Mouse (Mus musculus) adrenal gland, adult 18-20 months (tissue): ENCODE measurements around the gene Pde3a. TPM values are rescaled to one million over a fixed set of nuclear protein-coding genes. Genes with fewer than 3 reads are reported as not detected.

Experiments
- DNase-seq, 2 experiments: peaks; one replicate each; pipeline ENCODE4 v3.0.0; 2021 to 2022; ENCODE audit warnings: low spot score in 2 of 2
- total RNA-seq, 2 experiments: library from RNA; stranded (reverse); gene quantifications; 1 replicate in 1 of 2; 2 replicates in 1 of 2; pipeline ENCODE4 v1.2.3; 2021

The Pde3a gene
- total RNA-seq, 2 experiments from 2014 or later = 8.7 to 12.8 TPM

DNA sequence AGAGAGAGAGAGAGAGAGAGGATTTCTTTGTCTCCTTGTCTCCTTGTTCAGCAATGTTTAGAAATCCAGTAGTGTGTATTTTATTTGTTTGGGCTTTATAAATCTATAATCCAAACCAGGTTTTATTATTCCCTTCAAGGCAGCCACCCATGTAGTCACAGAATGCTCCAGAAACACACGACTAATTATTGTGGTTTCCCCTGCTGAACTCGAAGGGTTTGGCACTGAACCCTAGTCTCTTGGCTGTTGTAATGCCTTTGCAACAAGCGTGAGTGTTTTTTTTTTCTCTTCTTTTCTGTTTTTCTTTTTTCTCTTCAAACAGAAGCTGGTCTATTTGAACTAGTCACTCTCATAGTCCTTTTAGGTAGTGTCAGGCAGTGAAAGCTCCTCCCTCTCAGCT, 225.6 kb downstream of the Pde3a start:
- DNase-seq = no peak

DNA sequence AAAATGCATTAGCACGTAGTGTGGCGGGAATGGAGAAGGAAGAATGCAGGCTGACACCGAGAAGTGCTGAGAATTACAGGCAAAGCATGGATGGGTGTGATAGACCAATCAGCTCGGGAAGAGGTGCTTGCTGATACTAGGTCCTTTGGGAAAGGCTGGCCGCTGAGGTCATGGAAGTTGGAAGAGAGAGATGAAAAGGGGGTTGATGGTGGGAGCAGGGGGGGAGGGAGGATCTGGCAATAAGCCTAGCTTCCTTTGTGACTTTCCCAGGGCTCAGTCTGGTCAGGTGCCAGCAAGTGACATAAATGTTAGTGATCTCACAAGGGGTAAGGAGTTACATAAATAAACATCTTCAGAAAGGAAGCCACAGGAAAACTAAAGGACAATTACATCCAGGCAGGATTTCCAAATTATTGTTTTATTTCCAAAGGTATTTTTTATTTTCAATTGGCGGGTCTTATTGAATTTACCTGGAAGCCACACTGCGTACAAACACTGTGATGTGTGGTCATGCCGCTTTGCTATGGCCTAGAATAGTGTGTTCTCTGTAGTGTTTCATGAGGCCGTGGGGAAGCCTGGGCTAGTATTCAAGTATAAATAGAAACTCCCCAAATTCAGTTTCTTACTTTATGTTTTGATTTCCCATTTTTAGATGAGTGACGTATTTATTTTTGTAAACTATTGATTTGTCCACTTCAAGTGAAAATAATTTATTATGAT, 236.4 kb downstream of the Pde3a start:
- no peak for DNase-seq

DNA sequence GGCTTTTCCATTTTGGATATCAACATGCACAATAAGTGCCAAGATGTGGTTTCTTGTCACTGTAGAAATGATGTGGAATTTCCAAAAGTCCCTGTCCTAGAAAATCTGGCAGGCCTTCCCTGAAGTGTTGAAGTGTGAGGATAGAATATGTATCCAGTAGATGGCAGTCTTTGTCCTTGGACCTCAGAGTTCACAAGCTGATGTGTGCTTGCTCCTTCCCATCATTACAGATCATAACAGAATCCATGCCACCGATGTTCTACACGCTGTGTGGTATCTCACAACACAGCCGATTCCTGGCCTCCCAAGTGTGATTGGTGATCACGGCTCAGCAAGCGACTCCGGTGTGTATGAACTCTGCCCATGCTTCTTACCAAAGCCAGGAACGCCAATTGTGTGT, 238.2 kb downstream of the Pde3a start:
- no peak for DNase-seq

DNA sequence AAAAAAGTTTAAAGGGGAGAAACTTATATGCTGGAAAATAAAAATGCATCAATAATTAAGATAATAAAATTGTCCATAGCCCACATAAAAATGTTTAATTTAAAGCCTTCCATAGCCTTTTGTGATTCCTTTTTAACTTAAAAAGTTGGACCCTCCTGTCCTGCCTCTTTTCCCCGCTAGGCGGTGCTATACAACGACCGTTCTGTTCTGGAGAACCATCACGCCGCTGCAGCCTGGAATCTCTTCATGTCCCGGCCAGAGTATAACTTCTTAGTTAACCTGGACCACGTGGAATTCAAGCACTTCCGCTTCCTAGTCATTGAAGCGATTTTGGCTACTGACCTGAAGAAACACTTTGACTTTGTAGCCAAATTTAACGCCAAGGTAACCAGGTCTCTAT, 239.6 kb downstream of the Pde3a start:
- DNase-seq = peak; percentile 15 to 36

DNA sequence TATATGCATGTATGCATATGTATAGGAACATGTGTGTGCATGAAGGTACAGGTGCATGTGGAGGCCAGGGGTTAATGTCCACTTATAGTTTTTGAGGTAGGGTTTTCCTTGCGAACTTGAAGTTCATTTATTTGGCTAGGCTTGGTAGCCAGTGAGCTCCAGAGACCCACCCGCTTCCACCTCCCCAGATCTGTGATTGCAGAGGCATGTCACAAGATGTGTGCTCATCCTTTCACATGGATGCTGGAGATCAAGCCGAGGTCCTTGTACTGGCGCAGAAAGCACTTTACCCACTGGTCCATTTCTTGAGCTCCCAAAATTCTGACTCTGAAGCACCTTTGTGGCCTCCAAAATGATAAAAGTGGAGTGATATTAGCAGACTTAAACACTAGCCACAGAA, 245.8 kb downstream of the Pde3a start:
- no peak for DNase-seq

DNA sequence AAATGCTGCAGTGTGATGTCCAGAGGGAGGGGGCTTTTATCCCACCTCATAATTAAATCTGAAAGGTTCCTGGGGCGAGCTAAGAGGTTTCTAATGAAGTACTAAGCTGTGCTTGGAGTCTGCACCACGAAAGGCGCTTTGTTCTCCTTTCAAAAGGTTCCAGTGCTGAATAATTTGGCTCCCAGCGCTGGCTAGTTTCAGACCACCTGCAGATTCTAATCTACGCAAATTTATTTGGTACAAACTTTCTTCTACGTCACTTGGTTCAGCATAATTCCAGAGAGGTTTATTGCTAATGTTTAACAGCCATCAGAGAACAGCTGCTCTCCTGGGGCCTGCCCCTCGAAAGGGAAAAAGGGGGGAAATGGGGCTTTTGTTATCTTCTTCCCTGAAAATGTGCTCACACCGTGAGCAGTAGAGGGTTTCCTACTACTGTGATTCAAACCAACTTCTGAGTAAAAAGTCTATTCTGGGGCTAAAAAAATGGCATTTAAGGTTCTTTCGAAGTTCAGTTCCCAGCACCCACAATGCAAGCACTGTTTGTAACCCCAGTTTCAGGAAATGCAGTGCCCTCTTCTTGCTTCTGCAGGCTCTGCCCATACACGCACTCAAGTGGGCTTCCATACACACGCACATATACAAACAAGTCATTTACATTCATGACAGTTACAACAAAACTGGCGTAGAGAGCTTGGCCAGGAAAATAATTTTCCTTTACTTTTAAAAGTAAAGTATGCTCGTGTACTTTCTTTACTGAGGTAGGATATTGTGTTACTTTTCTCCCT, 246.8 kb downstream of the Pde3a start:
- no peak for DNase-seq

DNA sequence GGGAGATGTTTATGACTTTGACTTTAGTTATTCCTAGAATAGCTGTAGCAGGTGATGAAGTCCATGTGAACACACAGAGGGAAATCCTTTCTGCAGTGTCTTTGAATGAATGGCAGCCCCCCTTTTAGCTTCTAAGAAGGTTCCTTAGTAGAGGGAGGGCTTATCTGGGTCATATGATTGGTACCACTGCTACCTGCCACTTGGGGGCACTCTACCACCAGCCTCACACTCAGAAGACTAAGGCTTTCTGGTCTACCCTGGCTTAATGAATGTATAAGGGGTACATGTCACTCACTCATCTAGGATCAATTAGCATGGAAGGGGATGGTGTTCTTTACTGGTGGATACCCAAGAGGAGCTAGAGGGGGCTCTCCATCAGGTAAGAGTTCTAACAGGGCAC, 250.4 kb downstream of the Pde3a start:
- DNase-seq = no peak

DNA sequence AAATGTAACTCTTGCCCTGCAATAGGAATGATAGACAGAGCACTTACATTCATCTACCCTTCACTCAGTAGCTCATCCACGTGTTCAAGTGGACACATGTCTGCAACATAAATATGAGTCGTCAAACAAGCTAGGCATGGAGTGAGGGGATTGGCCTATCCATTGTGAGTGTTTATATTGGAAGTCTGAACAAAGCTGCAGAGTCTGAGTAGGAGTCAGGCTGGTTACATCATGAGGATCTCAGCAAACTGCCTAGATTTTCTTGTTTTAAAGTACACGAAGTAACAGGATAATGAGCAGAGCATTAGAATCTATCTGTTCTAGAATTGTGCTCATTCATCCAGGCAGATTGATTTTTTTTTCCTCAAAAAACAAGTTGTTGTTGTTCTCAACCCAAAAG, 252.1 kb downstream of the Pde3a start:
- no peak for DNase-seq

DNA sequence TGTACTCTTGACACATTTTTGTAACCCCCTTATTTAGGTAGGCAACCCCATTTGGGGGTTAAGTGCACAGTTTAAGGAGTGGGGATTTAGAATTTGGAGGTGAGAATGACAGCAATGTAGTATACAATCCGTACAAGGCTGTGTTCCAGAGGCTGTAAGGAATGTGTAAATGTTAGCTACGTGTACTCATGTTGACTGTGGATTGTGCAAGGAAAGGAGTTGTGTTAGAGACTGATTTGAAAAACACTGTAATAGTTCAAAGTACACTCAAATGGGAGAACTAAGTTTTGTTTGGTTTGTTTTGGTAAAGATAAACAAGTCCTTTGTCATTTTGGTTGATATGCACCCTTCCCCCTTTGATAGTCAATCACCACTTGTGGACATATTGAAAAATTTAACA, 273.5 kb downstream of the Pde3a start:
- DNase-seq = no peak

DNA sequence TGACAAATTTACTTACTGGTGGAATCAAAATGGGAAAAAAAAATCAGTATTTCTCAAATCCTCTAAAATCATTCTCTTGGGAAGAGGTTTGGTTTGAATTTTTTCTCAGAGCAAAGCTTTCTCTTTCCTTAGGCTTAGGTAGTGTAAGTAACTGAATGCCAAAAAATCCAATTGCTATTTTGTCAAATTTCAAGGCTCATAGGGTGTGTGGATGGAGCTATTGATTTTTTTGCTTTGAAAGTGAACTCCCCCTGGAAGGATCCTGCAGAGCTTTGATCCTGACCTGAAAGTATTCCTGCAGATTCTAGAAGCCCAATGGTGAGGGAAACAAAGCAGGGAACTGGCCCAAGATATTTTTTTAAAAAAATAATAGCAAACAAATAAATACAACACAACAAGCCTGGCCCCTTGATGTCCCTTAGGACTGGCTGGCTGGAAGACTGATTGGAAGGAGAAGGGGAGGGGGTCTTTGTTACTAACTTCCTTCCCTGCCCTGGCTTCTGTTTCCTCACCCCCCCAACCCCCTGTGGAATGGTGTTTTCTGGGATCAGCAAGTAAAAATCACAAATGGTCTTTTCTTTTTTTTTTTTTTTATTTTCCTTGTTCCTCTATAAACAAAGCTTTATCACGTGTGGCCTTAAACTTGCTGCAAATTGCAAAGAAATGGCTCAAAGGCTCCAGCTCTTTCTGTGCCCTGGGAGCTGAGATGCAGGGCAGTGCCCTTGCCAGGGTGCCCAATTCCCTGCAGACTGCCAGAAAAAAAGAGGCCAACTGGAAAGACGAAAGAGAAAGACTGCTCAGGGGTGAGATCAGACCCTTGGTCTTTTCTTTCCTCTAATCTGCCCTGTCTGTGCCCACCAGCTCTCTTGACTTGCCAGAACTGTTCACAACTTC, 274.9 kb downstream of the Pde3a start, which contains the start of gene Slco1c1:
TSS of gene Slco1c1 (plus strand) at position 622 of the 894 bp plus-strand sequence.
- DNase-seq = no peak

DNA sequence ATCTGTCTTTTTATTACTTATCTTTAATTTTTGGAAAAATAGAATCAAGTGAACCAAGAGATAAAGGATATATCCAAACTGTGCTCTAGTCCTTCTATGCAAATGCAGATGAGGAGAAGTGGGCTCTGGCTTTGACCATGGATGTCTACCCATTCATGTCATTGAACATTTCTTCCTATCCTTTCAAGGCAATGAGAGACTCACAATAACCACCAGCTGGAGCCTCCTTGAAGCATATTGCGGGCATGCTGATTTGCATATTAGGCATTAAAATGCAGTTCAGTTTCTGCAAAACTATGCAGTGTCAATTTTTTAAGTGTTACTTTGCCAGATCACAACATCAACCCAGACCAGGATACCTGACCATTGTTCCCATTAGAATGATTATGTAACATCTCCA, 276.7 kb downstream of the Pde3a start:
- no peak for DNase-seq

DNA sequence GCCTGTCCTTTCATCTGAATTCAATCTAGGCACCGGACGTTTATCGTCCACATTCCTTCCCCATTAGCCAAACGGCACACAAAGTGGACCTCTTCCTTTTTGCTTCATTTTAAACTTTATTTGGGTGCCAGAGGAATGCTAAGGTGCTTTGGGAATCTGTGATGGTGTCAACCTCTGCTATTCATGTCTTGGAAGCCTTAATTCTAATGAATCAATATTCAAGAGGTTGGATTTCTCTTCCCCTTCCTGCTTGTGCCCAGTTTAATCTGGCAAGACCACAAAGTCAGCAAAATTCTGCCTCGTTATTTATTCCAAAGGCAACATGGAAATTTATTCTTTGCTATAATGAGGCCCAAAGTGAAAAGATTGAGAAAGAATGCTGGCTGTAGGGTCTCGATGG, 281.8 kb downstream of the Pde3a start:
- DNase-seq = no peak

DNA sequence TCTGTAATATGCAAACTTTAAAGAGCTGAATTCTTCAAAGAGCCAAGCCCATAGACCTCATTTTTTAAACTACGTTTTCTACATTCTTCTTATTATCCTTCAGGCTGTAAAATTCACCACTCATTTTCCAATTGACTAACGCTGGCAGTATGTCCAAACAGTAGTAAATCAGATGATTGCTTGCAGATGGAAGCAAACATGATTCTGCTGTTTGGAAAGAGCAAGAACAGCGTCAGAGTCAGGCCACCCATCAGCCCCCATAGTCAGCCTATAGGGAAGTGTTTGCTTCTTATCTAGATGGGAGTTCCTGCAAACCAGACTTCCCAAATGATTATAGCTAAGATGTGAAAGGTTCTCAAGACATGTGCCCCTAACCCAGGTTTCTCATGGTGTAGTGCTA, 288.2 kb downstream of the Pde3a start:
- DNase-seq = no peak

DNA sequence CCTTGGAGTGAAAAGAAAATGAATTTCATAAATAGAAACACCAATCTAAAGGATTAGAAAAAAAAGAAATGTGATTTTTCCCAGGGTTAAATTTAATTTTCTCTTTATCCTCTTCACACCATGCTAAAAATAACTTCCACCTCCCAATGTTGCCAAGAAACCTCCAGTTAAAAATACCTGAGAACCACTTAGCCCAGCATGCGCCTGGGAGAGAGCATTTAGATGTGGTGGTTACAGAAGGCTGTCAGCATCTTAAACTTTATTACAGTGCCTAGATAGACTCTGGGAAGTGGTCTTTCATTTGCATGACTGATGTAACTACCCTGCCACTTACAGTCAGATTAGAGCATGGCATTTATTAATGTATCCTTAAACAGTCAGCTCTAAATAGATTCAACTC, 292.1 kb downstream of the Pde3a start:
- DNase-seq = no peak

DNA sequence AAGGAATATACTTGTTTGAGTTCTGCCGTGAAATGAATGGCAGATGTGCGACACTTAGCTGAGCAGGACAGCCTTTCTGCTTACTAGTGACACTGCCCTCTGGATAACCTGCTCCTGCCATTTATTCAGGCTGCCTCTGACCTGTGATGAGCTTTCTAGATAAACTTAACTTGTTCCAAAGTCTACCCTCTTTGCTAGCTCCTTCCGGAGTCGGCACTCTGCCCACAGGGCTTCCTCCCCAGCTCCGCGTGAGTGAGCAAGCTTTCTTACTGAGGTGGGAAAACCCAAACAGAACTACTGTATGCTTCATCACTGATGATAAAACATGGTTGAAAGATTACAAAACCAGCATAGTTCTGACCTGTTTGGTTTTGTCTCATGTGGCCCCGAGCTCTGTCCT, 294.3 kb downstream of the Pde3a start:
- no peak for DNase-seq
